Mouse (Mus musculus) liver, adult 2 months (tissue): ENCODE data around the gene Lrrc37a.

Experiments used
- CTCF ChIP-seq: fragments of 200-500 bp; IDR thresholded peaks from 2 replicates; pipeline ENCODE4 v1.5.1; 2011; ENCODE audit warnings: low read depth, low read length, control low read depth
- POLR2A ChIP-seq: fragments of 200-500 bp; IDR thresholded peaks from 2 replicates; pipeline ENCODE4 v1.6.1; 2011; ENCODE audit warnings: low read length, control low read depth; ENCODE audit not compliant: insufficient read depth; ENCODE audit errors: extremely low read depth

DNA sequence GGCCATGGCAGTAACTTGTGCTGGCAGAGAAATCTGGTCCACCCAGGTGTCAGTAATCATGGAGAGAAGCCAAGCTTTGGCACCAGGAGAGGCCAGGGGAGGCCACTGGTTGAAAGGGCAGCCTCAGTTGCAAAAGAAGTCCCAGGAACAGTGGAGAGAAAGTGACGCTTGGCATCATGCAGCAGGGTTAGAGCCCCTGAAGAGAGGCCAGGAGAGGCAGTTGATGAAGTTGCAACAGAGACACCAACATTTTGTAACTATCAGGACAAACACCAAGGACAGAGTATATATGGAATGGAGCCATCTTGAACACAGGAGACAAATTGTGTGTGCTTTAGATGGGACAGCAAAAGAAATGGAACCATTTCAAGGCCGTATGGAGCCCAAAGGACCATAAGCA, 7.7 kb upstream of the Lrrc37a start:
- TF ChIP-seq CTCF (no peak), POLR2A (no peak)
